Mouse (Mus musculus): ENCODE measurements around the gene Itch.

GRCm38 (mm10) chr2:155246231-155246630 lies 112.9 kb downstream of the Itch start:
- TF ChIP-seq EP300 (IDR thresholded peaks at IDR 0.05; ENCODE audit: low read depth) (no peak), CTCF (IDR thresholded peaks at IDR 0.05; ENCODE audit: low read depth) (no peak)

Measured in liver, embryonic 14.5 days (tissue).